ENCODE assay signal across 40 mouse cellular contexts in genomic region chr17:13214169-13214568, GRCm38 (mm10). TPM values are rescaled to one million over a fixed set of nuclear protein-coding genes. Genes with fewer than 3 reads are reported as not detected.
"Had no signal": no experiment of that assay in that cellular context is flagged by ENCODE, and none has a peak within 500 bp of the region (broad histone marks: within the 10 kb centered on the region; RNA-seq: fewer than 3 reads in every experiment).

No protein-coding gene starts in this region.

- ATAC-seq: hindbrain, embryonic 16.5 days; intestine, embryonic 16.5 days; liver, embryonic 12.5 days had no signal

- H3K4me1 ChIP-seq: heart, embryonic 10.5 days; heart, embryonic 12.5 days; hindbrain, embryonic 12.5 days; limb, embryonic 13.5 days; limb, embryonic 15.5 days; liver, embryonic 12.5 days had no signal

- H3K4me3 ChIP-seq: heart, embryonic 10.5 days; heart, embryonic 12.5 days; hindbrain, embryonic 12.5 days; layer of hippocampus, adult 2 months; limb, embryonic 13.5 days; limb, embryonic 15.5 days; liver, embryonic 12.5 days had no signal

- H3K9ac ChIP-seq: heart, embryonic 12.5 days; hindbrain, embryonic 12.5 days; hindbrain, embryonic 14.5 days; limb, embryonic 13.5 days; limb, embryonic 15.5 days; liver, embryonic 12.5 days; liver, embryonic 14.5 days had no signal

- H3K27me3 ChIP-seq: heart, embryonic 12.5 days; hindbrain, embryonic 12.5 days; limb, embryonic 13.5 days; limb, embryonic 15.5 days; liver, embryonic 12.5 days had no signal

- DNase-seq: gastrocnemius, postnatal 14 days; heart, adult 18-20 months; heart, postnatal 10 days; heart, postnatal 4 days; kidney, adult 11 months; kidney, adult 8-10 months; kidney, postnatal 10 days; kidney, postnatal 25 days; kidney, postnatal 4 days; left cerebral cortex, postnatal 4 days had no signal

- H3K27ac ChIP-seq: heart, embryonic 10.5 days; hindbrain, embryonic 12.5 days; hindbrain, embryonic 14.5 days; layer of hippocampus, adult 2 months; limb, embryonic 13.5 days; limb, embryonic 15.5 days; liver, embryonic 12.5 days; liver, embryonic 14.5 days had no signal

- H3K36me3 ChIP-seq: heart, embryonic 10.5 days; heart, embryonic 12.5 days; hindbrain, embryonic 12.5 days; limb, embryonic 13.5 days; limb, embryonic 15.5 days; liver, embryonic 12.5 days had no signal

- H3K4me2 ChIP-seq: heart, embryonic 12.5 days; hindbrain, embryonic 12.5 days; hindbrain, embryonic 14.5 days; limb, embryonic 13.5 days; limb, embryonic 15.5 days; liver, embryonic 12.5 days had no signal

RNA-seq across cellular contexts. Expression of gene Smok2a, which starts 6.8 kb away (rescaled TPM):
- total RNA-seq: gastrocnemius, adult 18-20 months; gastrocnemius, adult 8-10 months; gastrocnemius, postnatal 14 days; gastrocnemius, postnatal 36 days; heart, adult 18-20 months; heart, adult 8-10 months; heart, postnatal 10 days; heart, postnatal 25 days; heart, postnatal 4 days; layer of hippocampus, adult 2 months; layer of hippocampus, postnatal 10 days; layer of hippocampus, postnatal 25 days; left cerebral cortex, adult 18-20 months; left cerebral cortex, adult 8-10 months; left cerebral cortex, postnatal 10 days; left cerebral cortex, postnatal 25 days; left cerebral cortex, postnatal 4 days; liver, adult 2 months had no signal
- polyA plus RNA-seq: gonadal fat pad, adult 2 months; heart, embryonic 10.5 days; heart, embryonic 12.5 days; heart, embryonic 14.5 days; heart, embryonic 16.5 days; hindbrain, embryonic 12.5 days; hindbrain, embryonic 14.5 days; hindbrain, embryonic 16.5 days; intestine, embryonic 14.5 days; intestine, embryonic 16.5 days; kidney, embryonic 14.5 days; kidney, embryonic 16.5 days; limb, embryonic 11.5 days; limb, embryonic 13.5 days; limb, embryonic 15.5 days; liver, adult 2 months; liver, embryonic 12.5 days; liver, embryonic 14.5 days had no signal

RNA-seq across cellular contexts. Expression of gene Smok2b, which starts 15.9 kb away (rescaled TPM):
- total RNA-seq: gastrocnemius, adult 18-20 months; gastrocnemius, adult 8-10 months; gastrocnemius, postnatal 14 days; gastrocnemius, postnatal 36 days; heart, adult 18-20 months; heart, adult 8-10 months; heart, postnatal 10 days; heart, postnatal 25 days; heart, postnatal 4 days; layer of hippocampus, adult 2 months; layer of hippocampus, postnatal 10 days; layer of hippocampus, postnatal 25 days; left cerebral cortex, adult 8-10 months; left cerebral cortex, postnatal 10 days; left cerebral cortex, postnatal 25 days; left cerebral cortex, postnatal 4 days; liver, adult 2 months had no signal
- polyA plus RNA-seq: gonadal fat pad, adult 2 months; heart, embryonic 10.5 days; heart, embryonic 12.5 days; heart, embryonic 14.5 days; heart, embryonic 16.5 days; hindbrain, embryonic 12.5 days; hindbrain, embryonic 14.5 days; hindbrain, embryonic 16.5 days; intestine, embryonic 14.5 days; intestine, embryonic 16.5 days; kidney, embryonic 14.5 days; kidney, embryonic 16.5 days; limb, embryonic 11.5 days; limb, embryonic 13.5 days; limb, embryonic 15.5 days; liver, adult 2 months; liver, embryonic 12.5 days; liver, embryonic 14.5 days had no signal
